Mouse (Mus musculus) liver, adult 2 months (tissue): ENCODE results near the gene Map2k3.

ENCODE experiments used
- CTCF ChIP-seq: fragments of 200-500 bp; IDR thresholded peaks from 2 replicates; pipeline ENCODE4 v1.5.1; 2011; ENCODE audit warnings: low read depth, low read length, control low read depth
- POLR2A ChIP-seq: fragments of 200-500 bp; IDR thresholded peaks from 2 replicates; pipeline ENCODE4 v1.6.1; 2011; ENCODE audit warnings: low read length, control low read depth; ENCODE audit not compliant: insufficient read depth; ENCODE audit errors: extremely low read depth

DNA sequence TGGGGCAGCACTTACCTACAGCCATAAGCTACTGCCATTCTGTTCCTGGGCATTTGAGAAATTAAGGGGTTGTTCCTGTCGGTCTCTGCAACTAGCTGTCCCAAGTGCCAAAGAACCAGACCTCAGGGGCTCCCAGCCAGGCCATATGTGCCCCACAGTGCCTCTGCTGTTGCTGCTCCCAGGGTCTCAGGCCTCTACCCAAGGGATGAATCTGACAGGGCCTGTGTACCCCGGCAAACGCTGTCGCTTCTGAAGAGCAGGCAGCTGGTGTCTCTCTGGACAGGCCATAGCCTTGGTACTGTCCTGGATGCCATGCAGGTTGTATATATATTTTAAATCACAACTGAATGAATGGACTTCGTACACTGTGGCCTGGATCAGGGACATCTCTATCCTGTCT is 20.1 kb downstream of the Map2k3 start:
- TF ChIP-seq CTCF (no peak), POLR2A (no peak)
